Mouse (Mus musculus) lung, embryonic 15.5 days (tissue): ENCODE measurements at regions not wholly inside any gene's neighbourhood (a gene's known extent, or its start where the extent isn't known, plus 50 kb on each side); places are given as distances from the start of the nearest gene placed in this dataset.

Source experiments
- ATAC-seq: fragments of 200-750 bp; cut with Nextera tagmentation; 2 replicates; pipeline ENCODE4 v1.8.0; 2017; ENCODE audit warnings: moderate number of reproducible peaks, borderline replicate concordance; ENCODE audit not compliant: low FRiP score, low TSS enrichment; ENCODE audit errors: extremely low read depth
- H3K27ac ChIP-seq: fragments of 300-500 bp; sonication (generic); 2 replicates; pipeline ENCODE4 v1.5.1; 2015; ENCODE audit warnings: moderate library complexity, mild to moderate bottlenecking, inconsistent platforms
- H3K27me3 ChIP-seq: fragments of 300-500 bp; sonication (generic); 2 replicates; pipeline ENCODE4 v1.6.1; 2015; ENCODE audit warnings: inconsistent platforms
- H3K36me3 ChIP-seq: fragments of 300-500 bp; sonication (generic); 2 replicates; pipeline ENCODE4 v1.6.1; 2015; ENCODE audit warnings: inconsistent platforms
- H3K4me1 ChIP-seq: fragments of 300-500 bp; sonication (generic); 2 replicates; pipeline ENCODE4 v1.6.1; 2015; ENCODE audit warnings: inconsistent platforms
- H3K4me2 ChIP-seq: fragments of 300-500 bp; sonication (generic); 2 replicates; pipeline ENCODE4 v1.6.1; 2015; ENCODE audit warnings: inconsistent platforms, mild to moderate bottlenecking, moderate library complexity
- H3K4me3 ChIP-seq: fragments of 300-500 bp; sonication (generic); 2 replicates; pipeline ENCODE4 v1.5.1; 2015; ENCODE audit warnings: mild to moderate bottlenecking, inconsistent platforms
- H3K9ac ChIP-seq: fragments of 300-500 bp; sonication (generic); 2 replicates; pipeline ENCODE4 v1.6.1; 2015; ENCODE audit warnings: inconsistent platforms
- H3K9me3 ChIP-seq: fragments of 300-500 bp; sonication (generic); 2 replicates; pipeline ENCODE4 v1.6.1; 2016; ENCODE audit warnings: inconsistent platforms
- WGBS: fragments of 180-500 bp; shearing (Covaris S2); methylation state at CpG from one replicate; pipeline ENCODE4 v1.1.7; 2015; 5-methylcytosine and 5-hydroxymethylcytosine counted together

GRCm38 (mm10) chr14:76253850-76254249, 143.2 kb downstream of the Nufip1 start:
- no peak overlapping the region for H3K27ac ChIP-seq
- H3K4me3 ChIP-seq, result no peak overlapping the region
- H3K4me2 ChIP-seq, result no peak overlapping the region
- no peak overlapping the region for H3K9ac ChIP-seq
- 0 out of 2 replicates have a peak, but pooled peaks cover 6% of the 10 kb centered on the region for H3K27me3 ChIP-seq
- 66% methylated on average over 3 of the region's 3 CpGs for WGBS
- no peak for ATAC-seq
- H3K4me1 ChIP-seq, result peaks cover 11% of the 10 kb centered on the region; the same call in 1 of the 2 replicates
- H3K36me3 ChIP-seq, result no peaks in the 10 kb centered on the region
- no peaks in the 10 kb centered on the region for H3K9me3 ChIP-seq

- Histone ChIP-seq H3K9me3 (no peaks in the 10 kb centered on the region), H3K27me3 (0 out of 2 replicates have a peak, but pooled peaks cover 6% of the 10 kb centered on the region), H3K4me3 (no peak overlapping the region), H3K27ac (0 out of 2 replicates have a peak overlapping the region, but pooled peaks have one; percentile 2), H3K4me2 (no peak overlapping the region), H3K36me3 (no peaks in the 10 kb centered on the region), H3K9ac (no peak overlapping the region), H3K4me1 (peaks cover 11% of the 10 kb centered on the region; the same call in 1 of the 2 replicates)
- WGBS, result 34% methylated on average over 30 of the region's 30 CpGs
- no peak for ATAC-seq
These were observed 144.1 kb downstream of the Nufip1 start for GRCm38 (mm10) chr14:76254565-76255501.

GRCm38 (mm10) chr14:76255971-76256370, 145.3 kb downstream of the Nufip1 start:
- 90% methylated on average over 11 of the region's 11 CpGs for WGBS
- Histone ChIP-seq H3K9me3 (no peaks in the 10 kb centered on the region), H3K36me3 (no peaks in the 10 kb centered on the region), H3K4me1 (peaks cover 11% of the 10 kb centered on the region; the same call in 1 of the 2 replicates), H3K4me3 (no peak overlapping the region), H3K4me2 (no peak overlapping the region), H3K9ac (no peak overlapping the region), H3K27ac (no peak overlapping the region), H3K27me3 (0 out of 2 replicates have a peak, but pooled peaks cover 6% of the 10 kb centered on the region)
- no peak for ATAC-seq

- Histone ChIP-seq H3K27me3 (no peaks in the 10 kb centered on the region), H3K4me1 (peaks cover 11% of the 10 kb centered on the region; the same call in 1 of the 2 replicates), H3K9me3 (no peaks in the 10 kb centered on the region), H3K9ac (no peak overlapping the region), H3K4me2 (no peak overlapping the region), H3K4me3 (no peak overlapping the region), H3K27ac (no peak overlapping the region), H3K36me3 (no peaks in the 10 kb centered on the region)
- 42% methylated on average over 3 of the region's 3 CpGs for WGBS
- no peak for ATAC-seq
These were observed 147.9 kb downstream of the Nufip1 start for GRCm38 (mm10) chr14:76258626-76259025.

- no peak overlapping the region for H3K4me3 ChIP-seq
- no peaks in the 10 kb centered on the region for H3K27me3 ChIP-seq
- H3K9ac ChIP-seq, result no peak overlapping the region
- no peak overlapping the region for H3K27ac ChIP-seq
- no peaks in the 10 kb centered on the region for H3K4me1 ChIP-seq
- no peaks in the 10 kb centered on the region for H3K36me3 ChIP-seq
- 63% methylated on average over 5 of the region's 5 CpGs for WGBS
- H3K4me2 ChIP-seq, result no peak overlapping the region
- no peak for ATAC-seq
- no peaks in the 10 kb centered on the region for H3K9me3 ChIP-seq
These were observed 150.1 kb downstream of the Nufip1 start for GRCm38 (mm10) chr14:76260628-76261293.

- WGBS, result 93% methylated on average over 5 of the region's 5 CpGs
These were observed 151.1 kb upstream of the Tsc22d1 start for GRCm38 (mm10) chr14:76263682-76264081.

GRCm38 (mm10) chr14:76265819-76266218, 148.9 kb upstream of the Tsc22d1 start:
- H3K27ac ChIP-seq, result no peak overlapping the region
- H3K4me2 ChIP-seq, result no peak overlapping the region
- ATAC-seq, result no peak
- 87% methylated on average over 5 of the region's 5 CpGs for WGBS
- H3K4me1 ChIP-seq, result no peaks in the 10 kb centered on the region
- no peaks in the 10 kb centered on the region for H3K27me3 ChIP-seq
- no peaks in the 10 kb centered on the region for H3K36me3 ChIP-seq
- H3K4me3 ChIP-seq, result no peak overlapping the region
- no peak overlapping the region for H3K9ac ChIP-seq
- no peaks in the 10 kb centered on the region for H3K9me3 ChIP-seq

More at GRCm38 (mm10) chr14:76263682-76264081, 151.1 kb upstream of the Tsc22d1 start:
- Histone ChIP-seq H3K4me2 (no peak overlapping the region), H3K9me3 (no peaks in the 10 kb centered on the region), H3K9ac (no peak overlapping the region), H3K36me3 (no peaks in the 10 kb centered on the region), H3K4me1 (no peaks in the 10 kb centered on the region), H3K27me3 (no peaks in the 10 kb centered on the region), H3K4me3 (no peak overlapping the region), H3K27ac (no peak overlapping the region)
- ATAC-seq, result no peak

GRCm38 (mm10) chr14:76266249-76266648, 148.5 kb upstream of the Tsc22d1 start:
- no peak overlapping the region for H3K9ac ChIP-seq
- H3K4me3 ChIP-seq, result no peak overlapping the region
- H3K27me3 ChIP-seq, result no peaks in the 10 kb centered on the region
- no peaks in the 10 kb centered on the region for H3K36me3 ChIP-seq
- no peaks in the 10 kb centered on the region for H3K9me3 ChIP-seq
- no peak for ATAC-seq
- no peak overlapping the region for H3K27ac ChIP-seq
- H3K4me1 ChIP-seq, result no peaks in the 10 kb centered on the region
- H3K4me2 ChIP-seq, result no peak overlapping the region
- WGBS, result 79% methylated on average over 4 of the region's 4 CpGs

GRCm38 (mm10) chr14:76267091-76267490, 147.7 kb upstream of the Tsc22d1 start:
- H3K9ac ChIP-seq, result no peak overlapping the region
- H3K9me3 ChIP-seq, result no peaks in the 10 kb centered on the region
- H3K27ac ChIP-seq, result no peak overlapping the region
- no peaks in the 10 kb centered on the region for H3K27me3 ChIP-seq
- no peak overlapping the region for H3K4me3 ChIP-seq
- ATAC-seq, result no peak
- H3K4me1 ChIP-seq, result no peaks in the 10 kb centered on the region
- H3K36me3 ChIP-seq, result no peaks in the 10 kb centered on the region
- H3K4me2 ChIP-seq, result no peak overlapping the region
- WGBS, result 58% methylated on average over 4 of the region's 4 CpGs

- 80% methylated on average over 11 of the region's 11 CpGs for WGBS
These were observed 143.6 kb upstream of the Tsc22d1 start for GRCm38 (mm10) chr14:76271190-76271589.

GRCm38 (mm10) chr14:76272840-76273239, 141.9 kb upstream of the Tsc22d1 start:
- no peak for ATAC-seq
- Histone ChIP-seq H3K4me3 (no peak overlapping the region), H3K9me3 (no peaks in the 10 kb centered on the region), H3K27ac (no peak overlapping the region), H3K4me1 (no peaks in the 10 kb centered on the region), H3K27me3 (no peaks in the 10 kb centered on the region), H3K4me2 (no peak overlapping the region), H3K36me3 (no peaks in the 10 kb centered on the region), H3K9ac (no peak overlapping the region)
- WGBS, result 61% methylated on average over 4 of the region's 4 CpGs

More at GRCm38 (mm10) chr14:76271190-76271589, 143.6 kb upstream of the Tsc22d1 start:
- Histone ChIP-seq H3K9ac (no peak overlapping the region), H3K4me3 (no peak overlapping the region), H3K27ac (no peak overlapping the region), H3K27me3 (no peaks in the 10 kb centered on the region), H3K4me2 (no peak overlapping the region), H3K9me3 (no peaks in the 10 kb centered on the region), H3K4me1 (no peaks in the 10 kb centered on the region), H3K36me3 (no peaks in the 10 kb centered on the region)
- ATAC-seq, result no peak

- no peaks in the 10 kb centered on the region for H3K36me3 ChIP-seq
- no peak overlapping the region for H3K4me2 ChIP-seq
- no peak overlapping the region for H3K9ac ChIP-seq
- no peaks in the 10 kb centered on the region for H3K9me3 ChIP-seq
- no peak for ATAC-seq
- no peaks in the 10 kb centered on the region for H3K27me3 ChIP-seq
- WGBS, result 47% methylated on average over 9 of the region's 9 CpGs
- no peaks in the 10 kb centered on the region for H3K4me1 ChIP-seq
- H3K27ac ChIP-seq, result no peak overlapping the region
- H3K4me3 ChIP-seq, result no peak overlapping the region
These were observed 138.1 kb upstream of the Tsc22d1 start for GRCm38 (mm10) chr14:76276655-76277054.
